Mouse (Mus musculus): ENCODE results near the gene Trmo.

DNA sequence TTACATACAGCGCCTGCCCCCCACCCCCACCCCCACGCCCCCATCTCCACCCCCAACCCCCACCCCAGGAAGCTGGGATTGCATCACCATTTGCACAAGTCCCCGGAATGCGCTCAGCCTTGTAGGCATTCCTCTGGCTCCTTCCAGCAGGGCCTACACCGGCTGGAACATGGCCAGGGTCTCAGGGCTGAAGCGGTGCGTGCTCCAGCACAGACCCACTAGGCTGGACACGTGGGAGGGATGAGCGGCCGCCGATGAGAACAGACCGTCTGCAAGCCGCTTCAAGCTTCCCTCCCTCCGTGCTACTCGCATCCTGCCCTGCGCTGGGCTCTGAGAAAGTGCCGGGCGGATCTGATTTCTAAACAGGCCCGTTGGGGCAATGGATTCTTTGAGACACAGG, 18.2 kb downstream of the Trmo start:
- TF ChIP-seq USF1 (IDR thresholded peaks at IDR 0.05; ENCODE audit: low read depth) (no peak), CEBPB (IDR thresholded peaks at IDR 0.05; ENCODE audit: low read depth) (peak; percentile 3)
